Mouse (Mus musculus) bone marrow macrophage, adult 2 months (primary cell): ENCODE data around the gene Slc41a2. TPM values are rescaled to one million over a fixed set of nuclear protein-coding genes. Genes with fewer than 3 reads are reported as not detected.
A peak's percentile ranks its signal among the peaks of the same experiment; 100 is the strongest.

Experiments used
- H3K27ac ChIP-seq: 2 replicates; pipeline ENCODE4 v1.5.1; 2012; ENCODE audit warnings: low read depth, low read length; ENCODE audit not compliant: insufficient read depth
- H3K4me1 ChIP-seq: 2 replicates; pipeline ENCODE4 v1.6.1; 2012; ENCODE audit warnings: low read length; ENCODE audit not compliant: control insufficient read depth, insufficient read depth
- H3K4me3 ChIP-seq: 2 replicates; pipeline ENCODE4 v1.5.1; 2012; ENCODE audit warnings: mild to moderate bottlenecking, low read length, moderate library complexity; ENCODE audit not compliant: insufficient read depth
- CTCF ChIP-seq: IDR thresholded peaks from 2 replicates; pipeline ENCODE4 v1.5.1; 2012; ENCODE audit warnings: low read depth, mild to moderate bottlenecking, low read length, moderate library complexity
- POLR2A ChIP-seq: IDR thresholded peaks from 2 replicates; pipeline ENCODE4 v1.6.1; 2012; ENCODE audit warnings: mild to moderate bottlenecking, low read depth, low read length, borderline replicate concordance
- polyA plus RNA-seq: library from polyadenylated mRNA; stranded (reverse); fragments of >200 nt; gene quantifications from 2 replicates; pipeline ENCODE4 v1.2.4, GENCODE M21; 2012; ENCODE audit not compliant: missing spikeins, insufficient read depth, insufficient read length

Gene Slc41a2
- polyA plus RNA-seq, 1 experiment, result 18.8 TPM

GRCm38 (mm10) chr10:83197690-83198336 is 139.9 kb downstream of the Slc41a2 start:
- Histone ChIP-seq H3K27ac (no peak overlapping the region), H3K4me3 (no peak overlapping the region), H3K4me1 (peaks cover 33% of the 10 kb centered on the region)
- TF ChIP-seq CTCF (peak; percentile 98), POLR2A (no peak)

- Histone ChIP-seq H3K4me1 (no peaks in the 10 kb centered on the region), H3K27ac (no peak overlapping the region), H3K4me3 (no peak overlapping the region)
- TF ChIP-seq POLR2A, result no peak
- TF ChIP-seq CTCF, result no peak
Measured at GRCm38 (mm10) chr10:83191982-83192381, 145.7 kb downstream of the Slc41a2 start.

GRCm38 (mm10) chr10:83191476-83191875 is 146.2 kb downstream of the Slc41a2 start:
- no peaks in the 10 kb centered on the region for H3K4me1 ChIP-seq
- TF ChIP-seq POLR2A, result no peak
- TF ChIP-seq CTCF, result no peak
- H3K4me3 ChIP-seq, result no peak overlapping the region
- no peak overlapping the region for H3K27ac ChIP-seq

GRCm38 (mm10) chr10:83189071-83189470 is 148.6 kb downstream of the Slc41a2 start:
- no peak overlapping the region for H3K27ac ChIP-seq
- no peak overlapping the region for H3K4me3 ChIP-seq
- TF ChIP-seq CTCF, result no peak
- no peak for TF ChIP-seq POLR2A
- H3K4me1 ChIP-seq, result peaks cover 14% of the 10 kb centered on the region

GRCm38 (mm10) chr10:83186984-83187383 is 150.7 kb downstream of the Slc41a2 start:
- TF ChIP-seq CTCF (no peak), POLR2A (no peak)
- Histone ChIP-seq H3K4me1 (peaks cover 27% of the 10 kb centered on the region), H3K4me3 (no peak overlapping the region), H3K27ac (no peak overlapping the region)

- Histone ChIP-seq H3K27ac (no peak overlapping the region), H3K4me1 (peaks cover 27% of the 10 kb centered on the region), H3K4me3 (no peak overlapping the region)
- TF ChIP-seq CTCF, result no peak
- no peak for TF ChIP-seq POLR2A
Measured at GRCm38 (mm10) chr10:83186167-83186566, 151.5 kb downstream of the Slc41a2 start.

GRCm38 (mm10) chr10:83185121-83185520 is 152.6 kb downstream of the Slc41a2 start:
- Histone ChIP-seq H3K4me1 (peaks cover 27% of the 10 kb centered on the region), H3K27ac (no peak overlapping the region), H3K4me3 (no peak overlapping the region)
- TF ChIP-seq POLR2A (no peak), CTCF (no peak)

GRCm38 (mm10) chr10:83184480-83185069 is 153.1 kb downstream of the Slc41a2 start:
- Histone ChIP-seq H3K4me3 (no peak overlapping the region), H3K4me1 (peaks cover 27% of the 10 kb centered on the region), H3K27ac (peak overlapping the region; percentile 77)
- TF ChIP-seq POLR2A (no peak), CTCF (no peak)

GRCm38 (mm10) chr10:83183634-83184479 is 153.8 kb downstream of the Slc41a2 start:
- no peak overlapping the region for H3K4me3 ChIP-seq
- peak overlapping the region; percentile 77 for H3K27ac ChIP-seq
- peaks cover 27% of the 10 kb centered on the region for H3K4me1 ChIP-seq
- TF ChIP-seq POLR2A (no peak), CTCF (no peak)

- Histone ChIP-seq H3K27ac (no peak overlapping the region), H3K4me1 (peaks cover 29% of the 10 kb centered on the region), H3K4me3 (no peak overlapping the region)
- no peak for TF ChIP-seq POLR2A
- TF ChIP-seq CTCF, result peak; percentile 83
Measured at GRCm38 (mm10) chr10:83182573-83182960, 155.1 kb downstream of the Slc41a2 start.
